In the genomic region with DNA sequence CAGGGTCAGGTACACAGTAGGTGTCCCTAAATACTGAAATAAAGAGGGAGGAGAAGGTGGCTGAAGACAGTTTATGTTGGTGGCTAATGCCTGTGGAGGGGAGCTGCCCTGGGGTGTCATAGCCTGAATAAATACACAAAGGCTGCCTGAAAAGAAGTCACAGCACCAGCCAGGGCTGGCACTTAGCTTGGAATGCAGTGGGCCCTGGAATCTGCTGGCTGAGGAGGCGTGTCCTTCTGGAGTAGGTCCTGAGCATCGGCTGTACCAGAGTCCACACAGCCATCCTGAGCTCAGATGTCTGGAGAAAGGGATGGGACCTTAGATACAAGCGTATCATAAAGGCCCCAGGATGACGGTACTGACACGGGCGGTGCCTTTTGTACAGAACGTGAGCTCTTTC, we compare ENCODE assay signal across 12 mouse cellular contexts. TPM values are rescaled to one million over a fixed set of nuclear protein-coding genes. Genes with fewer than 3 reads are reported as not detected.
DNase-seq lines count a peak whose midpoint lies in the region; ATAC-seq and TF ChIP-seq lines count a peak whose summit lies in the region.
"Had no signal": no experiment of that assay in that cellular context is flagged by ENCODE, and none has a peak within 500 bp of the region (broad histone marks: within the 10 kb centered on the region; RNA-seq: fewer than 3 reads in every experiment).

No protein-coding gene starts in this region.

- WGBS in kidney, embryonic 16.5 days, result 76% methylated on average over 7 of the region's 7 CpGs
- WGBS in hindbrain, embryonic 14.5 days, result 70% methylated on average over 7 of the region's 7 CpGs

- H3K27me3 ChIP-seq in kidney, embryonic 16.5 days (ENCODE audit: insufficient read depth, low read length), result no peaks in the 10 kb centered on the region
- H3K27me3 ChIP-seq in hindbrain, embryonic 14.5 days (ENCODE audit: control insufficient read depth, insufficient read depth, low read length), result no peaks in the 10 kb centered on the region
- H3K27me3 ChIP-seq: embryonic facial prominence, embryonic 12.5 days had no signal

- H3K4me3 ChIP-seq in gastrocnemius, adult 2 months, result no peak overlapping the region
- no peak overlapping the region for H3K4me3 ChIP-seq in kidney, embryonic 16.5 days (ENCODE audit: low read length)
- H3K4me3 ChIP-seq in hindbrain, embryonic 14.5 days (replicated peaks; ENCODE audit: low read length), result no peak overlapping the region

- peaks cover 10% of the 10 kb centered on the region for H3K36me3 ChIP-seq in kidney, embryonic 16.5 days (ENCODE audit: insufficient read depth, low read length)
- no peaks in the 10 kb centered on the region for H3K36me3 ChIP-seq in hindbrain, embryonic 14.5 days (replicated peaks; ENCODE audit: control insufficient read depth, insufficient read depth)

- peak overlapping the region; percentile 98 for H3K27ac ChIP-seq in gastrocnemius, adult 2 months
- peak overlapping the region; percentile 97; the same call in 1 of the 2 replicates for H3K27ac ChIP-seq in kidney, embryonic 16.5 days (ENCODE audit: low read length)
- H3K27ac ChIP-seq in hindbrain, embryonic 14.5 days, result no peak overlapping the region

- no peak for ATAC-seq in kidney, embryonic 16.5 days (ENCODE audit: low FRiP score, low TSS enrichment)
- no peak for ATAC-seq in hindbrain, embryonic 14.5 days (ENCODE audit: low FRiP score)

- intact Hi-C loops in gastrocnemius, adult 2 months (cut with DNase I), result loop anchor here (2.0 to 5.0 kb wide), 2 partner anchors 15 to 1680 kb away; partner anchors contain the start of genes Ggn and Spred3

- no peak overlapping the region for H3K9ac ChIP-seq in kidney, embryonic 16.5 days (replicated peaks; ENCODE audit: low read length)
- no peak overlapping the region for H3K9ac ChIP-seq in hindbrain, embryonic 14.5 days
- H3K9ac ChIP-seq: embryonic facial prominence, embryonic 12.5 days had no signal

- H3K9me3 ChIP-seq in kidney, embryonic 16.5 days (ENCODE audit: low read length), result no peaks in the 10 kb centered on the region
- no peaks in the 10 kb centered on the region for H3K9me3 ChIP-seq in hindbrain, embryonic 14.5 days (ENCODE audit: control insufficient read depth, low read length)
- H3K9me3 ChIP-seq: embryonic facial prominence, embryonic 12.5 days had no signal

- no peak overlapping the region for H3K4me2 ChIP-seq in kidney, embryonic 16.5 days (replicated peaks; ENCODE audit: low read depth, low read length)
- H3K4me2 ChIP-seq in hindbrain, embryonic 14.5 days (replicated peaks), result no peak overlapping the region

- H3K4me1 ChIP-seq in kidney, embryonic 16.5 days (ENCODE audit: insufficient read depth, low read length), result peaks cover 33% of the 10 kb centered on the region
- H3K4me1 ChIP-seq in hindbrain, embryonic 14.5 days (replicated peaks; ENCODE audit: control insufficient read depth, insufficient read depth, low read length), result 0 out of 2 replicates have a peak, but pooled peaks cover 6% of the 10 kb centered on the region

- TF ChIP-seq CTCF in gastrocnemius, adult 2 months (IDR thresholded peaks at IDR 0.05), result no peak

- DNase-seq in gastrocnemius, adult 2 months, result no peak
- no peak for DNase-seq in gastrocnemius, adult 8-10 months (ENCODE audit: low spot score in 2 of 2)
- DNase-seq in R1 (ENCODE audit: low read depth, low spot score), result peak; percentile 75
- DNase-seq in lung, postnatal 10 days, result peak; percentile 59
- no peak for DNase-seq in layer of hippocampus, postnatal 25 days (ENCODE audit: extremely low spot score in 1 of 2, low spot score in 1 of 2)
- no peak for DNase-seq in hindbrain, embryonic 14.5 days (ENCODE audit: low spot score)
- no peak for DNase-seq in yolk sac, embryonic 10.5 days (ENCODE audit: low spot score)
- DNase-seq: adrenal gland, postnatal 25 days; thymus, adult 18-20 months had no signal

RNA-seq across cellular contexts. Expression of gene Sertad1, which starts 5.1 kb away (rescaled TPM):
- 1 to 10 TPM; 5.5 to 9.1 TPM for total RNA-seq in gastrocnemius, adult 2 months (2021)
- total RNA-seq in gastrocnemius, adult 8-10 months (2022), result 1 to 10 TPM; 6.5 to 9.8 (median 8.8) TPM
- polyA plus RNA-seq in kidney, embryonic 16.5 days (2015; fragmentation: Nextera tagmentation; extraction: Ambion mirVana), result 42.3 and 45.8 TPM in 2 replicates
- total RNA-seq in layer of hippocampus, postnatal 25 days (2021), result 1 to 10 TPM; 7.0 to 7.3 TPM
- polyA plus RNA-seq in hindbrain, embryonic 14.5 days (2014; fragmentation: Nextera tagmentation; extraction: Ambion mirVana), result 7.9 and 8.9 TPM in 2 replicates

RNA-seq across cellular contexts. Expression of gene Prx, which starts 7.3 kb away (rescaled TPM):
- total RNA-seq in gastrocnemius, adult 2 months (2021), result 1 to 10 TPM; 3.1 to 4.1 TPM
- 1 to 10 TPM; 2.3 to 7.7 (median 5.7) TPM for total RNA-seq in gastrocnemius, adult 8-10 months (2022)
- 4.9 and 5.1 TPM in 2 replicates for polyA plus RNA-seq in kidney, embryonic 16.5 days (2015; fragmentation: Nextera tagmentation; extraction: Ambion mirVana)
- under 1 TPM; 0.32 to 0.38 TPM for total RNA-seq in layer of hippocampus, postnatal 25 days (2021)
- 0.50 and 0.93 TPM in 2 replicates for polyA plus RNA-seq in hindbrain, embryonic 14.5 days (2014; fragmentation: Nextera tagmentation; extraction: Ambion mirVana)

RNA-seq across cellular contexts. Expression of gene Sertad3, which starts 18.3 kb away (rescaled TPM):
- total RNA-seq in gastrocnemius, adult 2 months (2021), result 1 to 10 TPM; 3.3 to 7.1 TPM
- total RNA-seq in gastrocnemius, adult 8-10 months (2022), result 1 to 10 TPM; 3.8 to 5.3 (median 4.3) TPM
- polyA plus RNA-seq in kidney, embryonic 16.5 days (2015; fragmentation: Nextera tagmentation; extraction: Ambion mirVana), result 27.5 and 32.5 TPM in 2 replicates
- 1 to 10 TPM; 3.3 to 3.9 TPM for total RNA-seq in layer of hippocampus, postnatal 25 days (2021)
- polyA plus RNA-seq in hindbrain, embryonic 14.5 days (2014; fragmentation: Nextera tagmentation; extraction: Ambion mirVana), result 8.4 and 9.3 TPM in 2 replicates

RNA-seq across cellular contexts. Expression of gene Hipk4, which starts 31.2 kb away (rescaled TPM):
- under 1 TPM in 1 of 2 experiments, not detected in 1; 0.13 TPM for total RNA-seq in gastrocnemius, adult 2 months (2021)
- under 1 TPM in 1 of 4 experiments, not detected in 3; 0.11 TPM for total RNA-seq in gastrocnemius, adult 8-10 months (2022)
- polyA plus RNA-seq in kidney, embryonic 16.5 days (2015; fragmentation: Nextera tagmentation; extraction: Ambion mirVana), result 0.70 and 0.73 TPM in 2 replicates
- under 1 TPM; 0.12 to 0.17 TPM for total RNA-seq in layer of hippocampus, postnatal 25 days (2021)
- 1.2 and 1.5 TPM in 2 replicates for polyA plus RNA-seq in hindbrain, embryonic 14.5 days (2014; fragmentation: Nextera tagmentation; extraction: Ambion mirVana)
- total RNA-seq: neutrophil, adult 5-6 weeks had no signal

RNA-seq across cellular contexts. Expression of gene Blvrb, which starts 44.1 kb away (rescaled TPM):
- 10 to 100 TPM in 1 of 2 experiments, 1 to 10 TPM in 1; 8.9 to 15.8 TPM for total RNA-seq in gastrocnemius, adult 2 months (2021)
- total RNA-seq in gastrocnemius, adult 8-10 months (2022), result 10 to 100 TPM in 3 of 4 experiments, 1 to 10 TPM in 1; 9.9 to 14.4 (median 11.3) TPM
- 50.8 and 54.6 TPM in 2 replicates for polyA plus RNA-seq in kidney, embryonic 16.5 days (2015; fragmentation: Nextera tagmentation; extraction: Ambion mirVana)
- total RNA-seq in layer of hippocampus, postnatal 25 days (2021), result 10 to 100 TPM; 16.1 to 22.6 TPM
- 17.7 and 25.4 TPM in 2 replicates for polyA plus RNA-seq in hindbrain, embryonic 14.5 days (2014; fragmentation: Nextera tagmentation; extraction: Ambion mirVana)

Comparison
In these comparisons a context has a peak if more than half of its experiments do, and no peak if none do; other contexts are left out.
1. DNase-seq: peak in R1 (single experiment) and lung, postnatal 10 days (single experiment); none in gastrocnemius, adult 2 months (single experiment), gastrocnemius, adult 8-10 months (0 of 2), layer of hippocampus, postnatal 25 days (0 of 2), hindbrain, embryonic 14.5 days (single experiment) and yolk sac, embryonic 10.5 days (single experiment).